Comparison of ENCODE assay signal across 31 mouse cellular contexts in the genomic region with DNA sequence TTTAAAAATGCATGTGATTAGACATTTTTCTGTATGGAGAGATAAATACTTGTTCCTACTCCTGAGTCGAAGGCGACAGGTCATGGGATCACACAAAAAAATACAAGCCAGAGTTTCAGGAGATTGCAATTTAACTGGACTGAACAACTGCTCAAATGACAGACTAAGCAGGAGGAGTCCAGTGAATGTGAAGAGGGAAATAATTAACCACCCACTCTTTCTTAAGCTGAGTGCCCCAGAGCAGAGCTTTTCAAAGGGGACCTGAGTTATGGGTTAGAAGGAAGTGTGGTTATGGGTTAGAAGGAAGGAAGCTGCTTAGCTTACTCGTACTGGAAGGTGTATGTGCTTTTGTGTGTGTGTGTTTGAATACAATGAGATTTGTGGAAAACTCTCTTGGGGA.
"Had no signal": no experiment of that assay in that cellular context is flagged by ENCODE, and none has a peak within 500 bp of the region (broad histone marks: within the 10 kb centered on the region; RNA-seq: fewer than 3 reads in every experiment).

No protein-coding gene starts in this region.

- H3K4me1 ChIP-seq: heart, embryonic 10.5 days; heart, embryonic 12.5 days; heart, embryonic 13.5 days; heart, embryonic 15.5 days; hindbrain, embryonic 10.5 days; hindbrain, embryonic 12.5 days; hindbrain, embryonic 13.5 days; hindbrain, embryonic 15.5 days; intestine, embryonic 15.5 days had no signal

- H3K27ac ChIP-seq: heart, adult 2 months; heart, embryonic 10.5 days; heart, embryonic 13.5 days; heart, embryonic 15.5 days; hindbrain, embryonic 10.5 days; hindbrain, embryonic 12.5 days; hindbrain, embryonic 13.5 days; hindbrain, embryonic 14.5 days; hindbrain, embryonic 15.5 days; hindbrain, postnatal 0 days; intestine, embryonic 15.5 days; kidney, postnatal 0 days; layer of hippocampus, adult 2 months; left cerebral cortex, adult 2 months had no signal

- H3K36me3 ChIP-seq: heart, embryonic 10.5 days; heart, embryonic 12.5 days; heart, embryonic 13.5 days; heart, embryonic 15.5 days; hindbrain, embryonic 10.5 days; hindbrain, embryonic 12.5 days; hindbrain, embryonic 13.5 days; hindbrain, embryonic 15.5 days; intestine, embryonic 15.5 days had no signal

- H3K4me3 ChIP-seq: heart, adult 2 months; heart, embryonic 10.5 days; heart, embryonic 12.5 days; heart, embryonic 13.5 days; heart, embryonic 15.5 days; hindbrain, embryonic 10.5 days; hindbrain, embryonic 12.5 days; hindbrain, embryonic 13.5 days; hindbrain, embryonic 15.5 days; intestine, embryonic 15.5 days; layer of hippocampus, adult 2 months; left cerebral cortex, adult 2 months had no signal

- ATAC-seq: hindbrain, embryonic 16.5 days; hindbrain, postnatal 0 days; inflammation-experienced regulatory T-cells, adult 6 months; intestine, embryonic 15.5 days; intestine, embryonic 16.5 days; intestine, postnatal 0 days had no signal

- H3K9ac ChIP-seq: heart, embryonic 12.5 days; heart, embryonic 13.5 days; heart, embryonic 15.5 days; hindbrain, embryonic 12.5 days; hindbrain, embryonic 13.5 days; hindbrain, embryonic 14.5 days; hindbrain, embryonic 15.5 days; intestine, embryonic 15.5 days had no signal

- DNase-seq: heart, adult 18-20 months; heart, adult 2 months; heart, postnatal 10 days; heart, postnatal 14 days; heart, postnatal 36 days; heart, postnatal 4 days; kidney, adult 18-20 months; kidney, adult 8-10 months; kidney, postnatal 10 days; kidney, postnatal 36 days; layer of hippocampus, adult 9-11 months; layer of hippocampus, postnatal 36 days had no signal

- H3K4me2 ChIP-seq: heart, embryonic 11.5 days; heart, embryonic 12.5 days; heart, embryonic 13.5 days; heart, embryonic 15.5 days; hindbrain, embryonic 12.5 days; hindbrain, embryonic 13.5 days; hindbrain, embryonic 14.5 days; hindbrain, embryonic 15.5 days; intestine, embryonic 15.5 days had no signal

- H3K27me3 ChIP-seq: heart, embryonic 12.5 days; heart, embryonic 13.5 days; heart, embryonic 15.5 days; hindbrain, embryonic 12.5 days; hindbrain, embryonic 13.5 days; hindbrain, embryonic 15.5 days; intestine, embryonic 15.5 days had no signal

- H3K9me3 ChIP-seq: heart, embryonic 10.5 days; heart, embryonic 12.5 days; heart, embryonic 13.5 days; heart, embryonic 15.5 days; hindbrain, embryonic 10.5 days; hindbrain, embryonic 12.5 days; hindbrain, embryonic 13.5 days; hindbrain, embryonic 15.5 days; intestine, embryonic 15.5 days had no signal
